In genomic region chr9:106686983-106687650, GRCm38 (mm10) we compare ENCODE assay signal across 8 mouse cellular contexts. TPM values are rescaled to one million over a fixed set of nuclear protein-coding genes. Genes with fewer than 3 reads are reported as not detected.
DNase-seq lines count a peak whose midpoint lies in the region; ATAC-seq lines count a peak whose summit lies in the region.

No protein-coding gene starts in this region.

- peaks cover 10% of the 10 kb centered on the region for H3K4me1 ChIP-seq in intestine, embryonic 15.5 days (replicated peaks)
- peaks cover 22% of the 10 kb centered on the region for H3K4me1 ChIP-seq in limb, embryonic 13.5 days
- peaks cover 16% of the 10 kb centered on the region for H3K4me1 ChIP-seq in midbrain, embryonic 15.5 days

- ATAC-seq in common myeloid progenitor, adult 5-6 weeks (replicated peaks; ENCODE audit: low read depth, poor library complexity, severe bottlenecking), result peak; percentile 59
- ATAC-seq in intestine, embryonic 15.5 days, result peak; percentile 41
- ATAC-seq in limb, embryonic 13.5 days (ENCODE audit: low FRiP score, low read depth), result peak; percentile 38
- 0 out of 2 replicates have a peak, but pooled peaks have one; percentile 34 for ATAC-seq in midbrain, embryonic 15.5 days (replicated peaks)

- peak overlapping the region; percentile 35; the same call in 1 of the 2 replicates for H3K4me2 ChIP-seq in intestine, embryonic 15.5 days (replicated peaks)
- H3K4me2 ChIP-seq in limb, embryonic 13.5 days (replicated peaks), result peak overlapping the region; percentile 38
- H3K4me2 ChIP-seq in midbrain, embryonic 15.5 days, result no peak overlapping the region

- DNase-seq in layer of hippocampus, adult 11-12 months (ENCODE audit: low spot score), result peak; percentile 83
- DNase-seq in layer of hippocampus, adult 9-10 months (ENCODE audit: low spot score), result no peak
- DNase-seq in gastrocnemius, postnatal 36 days, result peak; percentile 53 to 70
- peak; percentile 53 to 75 for DNase-seq in spleen, postnatal 10 days (ENCODE audit: low spot score in 2 of 2)

- H3K36me3 ChIP-seq in intestine, embryonic 15.5 days, result peaks cover under 1% of the 10 kb centered on the region
- peaks cover 3% of the 10 kb centered on the region for H3K36me3 ChIP-seq in limb, embryonic 13.5 days
- no peaks in the 10 kb centered on the region for H3K36me3 ChIP-seq in midbrain, embryonic 15.5 days (replicated peaks)

- 30% methylated on average over 8 of the region's 8 CpGs for WGBS in intestine, embryonic 15.5 days
- 27% methylated on average over 8 of the region's 8 CpGs for WGBS in limb, embryonic 13.5 days
- WGBS in midbrain, embryonic 15.5 days, result 37% methylated on average over 8 of the region's 8 CpGs

- H3K9me3 ChIP-seq in intestine, embryonic 15.5 days, result no peaks in the 10 kb centered on the region
- no peaks in the 10 kb centered on the region for H3K9me3 ChIP-seq in limb, embryonic 13.5 days
- H3K9me3 ChIP-seq in midbrain, embryonic 15.5 days, result no peaks in the 10 kb centered on the region

- no peak overlapping the region for H3K4me3 ChIP-seq in intestine, embryonic 15.5 days (replicated peaks)
- H3K4me3 ChIP-seq in limb, embryonic 13.5 days, result no peak overlapping the region
- no peak overlapping the region for H3K4me3 ChIP-seq in midbrain, embryonic 15.5 days

- intact Hi-C loops in gastrocnemius, postnatal 36 days (cut with DNase I), result no loop called here

- no peak overlapping the region for H3K9ac ChIP-seq in intestine, embryonic 15.5 days
- no peak overlapping the region for H3K9ac ChIP-seq in limb, embryonic 13.5 days
- H3K9ac ChIP-seq in midbrain, embryonic 15.5 days, result no peak overlapping the region

- H3K27me3 ChIP-seq in intestine, embryonic 15.5 days (replicated peaks), result no peaks in the 10 kb centered on the region
- no peaks in the 10 kb centered on the region for H3K27me3 ChIP-seq in limb, embryonic 13.5 days
- H3K27me3 ChIP-seq in midbrain, embryonic 15.5 days (replicated peaks), result no peaks in the 10 kb centered on the region

- no peak overlapping the region for H3K27ac ChIP-seq in intestine, embryonic 15.5 days
- no peak overlapping the region; the same call in 1 of the 2 replicates for H3K27ac ChIP-seq in limb, embryonic 13.5 days
- no peak overlapping the region for H3K27ac ChIP-seq in midbrain, embryonic 15.5 days

RNA-seq across cellular contexts. Expression of gene Tex264, which starts 1.4 kb away (rescaled TPM):
- total RNA-seq in common myeloid progenitor, adult 5-6 weeks (2017), result 20.0 and 29.3 TPM in 2 replicates
- total RNA-seq in gastrocnemius, postnatal 36 days (2021), result 10 to 100 TPM; 26.0 to 27.3 TPM
- polyA plus RNA-seq in intestine, embryonic 15.5 days (2015; fragmentation: Nextera tagmentation; extraction: Ambion mirVana), result 52.6 and 59.5 TPM in 2 replicates
- 55.7 and 61.5 TPM in 2 replicates for polyA plus RNA-seq in limb, embryonic 13.5 days (2015; fragmentation: Nextera tagmentation; extraction: Ambion mirVana)
- 63.2 and 67.7 TPM in 2 replicates for polyA plus RNA-seq in midbrain, embryonic 15.5 days (2015; fragmentation: Nextera tagmentation; extraction: Ambion mirVana)

RNA-seq across cellular contexts. Expression of gene Grm2, which starts 31.2 kb away (rescaled TPM):
- total RNA-seq in common myeloid progenitor, adult 5-6 weeks (2017), result not detected in 2 replicates
- not detected for total RNA-seq in gastrocnemius, postnatal 36 days (2021)
- polyA plus RNA-seq in intestine, embryonic 15.5 days (2015; fragmentation: Nextera tagmentation; extraction: Ambion mirVana), result not detected in 2 replicates
- 0.11 TPM in 1 of 2 replicates, not detected in the other for polyA plus RNA-seq in limb, embryonic 13.5 days (2015; fragmentation: Nextera tagmentation; extraction: Ambion mirVana)
- 17.8 and 19.3 TPM in 2 replicates for polyA plus RNA-seq in midbrain, embryonic 15.5 days (2015; fragmentation: Nextera tagmentation; extraction: Ambion mirVana)

Comparison
In these comparisons a context has a peak if more than half of its experiments do, and no peak if none do; other contexts are left out.
1. RNA of gene Grm2, which starts 31.2 kb away (polyA plus RNA-seq): 17.8 to 19.3 TPM in midbrain, embryonic 15.5 days; 0.11 TPM in limb, embryonic 13.5 days and not detected in intestine, embryonic 15.5 days; every median in the first group is over 10 times any median in the second.
2. Peak in every context shown above with its lines, with median percentiles within 50 percentile points of each other: ATAC-seq.